Mouse (Mus musculus) cortical plate, adult 2 months (tissue): ENCODE measurements around the gene Scrn2. TPM values are rescaled to one million over a fixed set of nuclear protein-coding genes. Genes with fewer than 3 reads are reported as not detected.

Experiments used
- H3K27ac ChIP-seq: fragments of 200-500 bp; 2 replicates; pipeline ENCODE4 v1.5.1; 2012; ENCODE audit warnings: low read length, control low read depth, inconsistent platforms; ENCODE audit not compliant: insufficient read depth
- H3K4me1 ChIP-seq: fragments of 200-500 bp; 2 replicates; pipeline ENCODE4 v1.6.1; 2011; ENCODE audit warnings: low read length; ENCODE audit not compliant: control insufficient read depth, insufficient read depth
- H3K4me3 ChIP-seq: fragments of 200-500 bp; 2 replicates; pipeline ENCODE4 v1.5.1; 2011; ENCODE audit warnings: mild to moderate bottlenecking, low read length, control low read depth; ENCODE audit not compliant: insufficient read depth
- CTCF ChIP-seq: fragments of 200-500 bp; IDR thresholded peaks from 2 replicates; pipeline ENCODE4 v1.5.1; 2011; ENCODE audit warnings: mild to moderate bottlenecking, control low read depth, low read length; ENCODE audit not compliant: insufficient read depth; ENCODE audit errors: extremely low read depth
- POLR2A ChIP-seq: fragments of 200-500 bp; IDR thresholded peaks from 2 replicates; pipeline ENCODE4 v1.6.1; 2011; ENCODE audit warnings: mild to moderate bottlenecking, low read length, control low read depth; ENCODE audit not compliant: insufficient read depth; ENCODE audit errors: extremely low read depth
- polyA plus RNA-seq: library from polyadenylated mRNA; depleted of rRNA; stranded (reverse); fragments of >200 nt; gene quantifications from 2 replicates; pipeline ENCODE4 v1.2.3, GENCODE M21; 2012

Gene Scrn2
- polyA plus RNA-seq, 1 experiment, result 4.4 TPM

GRCm38 (mm10) chr11:96995836-96996772, 33.6 kb upstream of the Scrn2 start:
- H3K4me3 ChIP-seq, result no peak overlapping the region
- no peaks in the 10 kb centered on the region for H3K4me1 ChIP-seq
- no peak overlapping the region for H3K27ac ChIP-seq
- TF ChIP-seq CTCF (no peak), POLR2A (no peak)

- H3K4me3 ChIP-seq, result no peak overlapping the region
- TF ChIP-seq POLR2A (no peak), CTCF (no peak)
- no peaks in the 10 kb centered on the region for H3K4me1 ChIP-seq
- H3K27ac ChIP-seq, result no peak overlapping the region
These were observed 32.9 kb upstream of the Scrn2 start for GRCm38 (mm10) chr11:96996773-96997379.

- Histone ChIP-seq H3K27ac (no peak overlapping the region), H3K4me1 (no peaks in the 10 kb centered on the region), H3K4me3 (no peak overlapping the region)
- TF ChIP-seq POLR2A, result no peak
These were observed 32.3 kb upstream of the Scrn2 start for GRCm38 (mm10) chr11:96997380-96997956.

GRCm38 (mm10) chr11:97003170-97003569, 26.6 kb upstream of the Scrn2 start:
- TF ChIP-seq POLR2A (no peak), CTCF (no peak)
- Histone ChIP-seq H3K27ac (no peak overlapping the region), H3K4me1 (no peaks in the 10 kb centered on the region), H3K4me3 (no peak overlapping the region)

GRCm38 (mm10) chr11:97007093-97007794, 22.5 kb upstream of the Scrn2 start:
- Histone ChIP-seq H3K4me3 (no peak overlapping the region), H3K27ac (no peak overlapping the region)

GRCm38 (mm10) chr11:97009198-97009790, 20.4 kb upstream of the Scrn2 start:
- Histone ChIP-seq H3K4me3 (no peak overlapping the region), H3K4me1 (no peaks in the 10 kb centered on the region), H3K27ac (no peak overlapping the region)
- TF ChIP-seq POLR2A, result no peak
- no peak for TF ChIP-seq CTCF

More at GRCm38 (mm10) chr11:97007093-97007794, 22.5 kb upstream of the Scrn2 start:
- TF ChIP-seq CTCF (no peak), POLR2A (no peak)
- no peaks in the 10 kb centered on the region for H3K4me1 ChIP-seq

- Histone ChIP-seq H3K27ac (no peak within 1 kb of the TSS), H3K4me3 (no peak within 1 kb of the TSS), H3K4me1 (no peaks in the 10 kb centered on the region)
- TF ChIP-seq POLR2A (no peak), CTCF (no peak)
These were observed 16.5 kb upstream of the Scrn2 start, which contains the start of gene Sp6 for GRCm38 (mm10) chr11:97013121-97013670. TSS of gene Sp6 (plus strand) at chr11:97013394.

- no peak for TF ChIP-seq CTCF
- TF ChIP-seq POLR2A, result no peak
- Histone ChIP-seq H3K4me3 (no peak overlapping the region), H3K27ac (no peak overlapping the region), H3K4me1 (no peaks in the 10 kb centered on the region)
These were observed 11.8 kb upstream of the Scrn2 start for GRCm38 (mm10) chr11:97017696-97018582.
